Mouse (Mus musculus) thymus, adult 2 months (tissue): Measurements from ENCODE around the gene Wdr46. TPM values are rescaled to one million over a fixed set of nuclear protein-coding genes. Genes with fewer than 3 reads are reported as not detected.
A peak's percentile ranks its signal among the peaks of the same experiment; 100 is the strongest.

Experiments used
- DNase-seq: peaks from one replicate; pipeline ENCODE4 v3.0.0; 2021
- H3K27ac ChIP-seq: fragments of 200-500 bp; 2 replicates; pipeline ENCODE4 v1.5.1; 2012; ENCODE audit warnings: low read length, control low read depth; ENCODE audit not compliant: control insufficient read depth, insufficient read depth
- H3K27me3 ChIP-seq: fragments of 200-500 bp; 2 replicates; pipeline ENCODE4 v1.6.1; 2012; ENCODE audit warnings: mild to moderate bottlenecking, low read length, moderate library complexity, mixed read lengths; ENCODE audit not compliant: control insufficient read depth, insufficient read depth
- H3K36me3 ChIP-seq: fragments of 200-500 bp; 2 replicates; pipeline ENCODE4 v1.6.1; 2012; ENCODE audit warnings: mild to moderate bottlenecking, low read length, moderate library complexity; ENCODE audit not compliant: control insufficient read depth, insufficient read depth
- H3K4me1 ChIP-seq: fragments of 200-500 bp; replicated peaks from 2 replicates; pipeline ENCODE4 v1.6.1; 2012; ENCODE audit warnings: low read length; ENCODE audit not compliant: control insufficient read depth, insufficient read depth
- H3K4me3 ChIP-seq: fragments of 200-500 bp; 2 replicates; pipeline ENCODE4 v1.5.1; 2012; ENCODE audit warnings: mild to moderate bottlenecking, low read length, control low read depth, moderate library complexity; ENCODE audit not compliant: control insufficient read depth, insufficient read depth
- CTCF ChIP-seq: fragments of 200-500 bp; IDR thresholded peaks from 2 replicates; pipeline ENCODE4 v1.5.1; 2012; ENCODE audit warnings: mild to moderate bottlenecking, control low read depth, low read length, moderate library complexity, borderline replicate concordance; ENCODE audit not compliant: control insufficient read depth, poor library complexity, insufficient read depth; ENCODE audit errors: extremely low read depth
- POLR2A ChIP-seq: fragments of 200-500 bp; IDR thresholded peaks from 2 replicates; pipeline ENCODE4 v1.6.1; 2012; ENCODE audit warnings: mild to moderate bottlenecking, low read length, control low read depth, moderate library complexity; ENCODE audit not compliant: control insufficient read depth, poor library complexity, insufficient read depth; ENCODE audit errors: extremely low read depth
- WGBS: fragments of 180-500 bp; shearing (Covaris S2); methylation state at CpG from one replicate; pipeline ENCODE4 v1.1.7; 2018; 5-methylcytosine and 5-hydroxymethylcytosine counted together
- polyA plus RNA-seq: library from polyadenylated mRNA; depleted of rRNA; stranded (reverse); fragments of >200 nt; gene quantifications from 2 replicates; pipeline ENCODE4 v1.2.3, GENCODE M21; 2012

Gene Wdr46
- polyA plus RNA-seq, 1 experiment = 35.4 TPM

GRCm38 (mm10) chr17:33930280-33931158 is 9.9 kb upstream of the Wdr46 start:
- DNase-seq = peak; percentile 79
- H3K4me3 ChIP-seq = peak overlapping the region; percentile 75

GRCm38 (mm10) chr17:33931159-33931866 is 9.1 kb upstream of the Wdr46 start:
- DNase-seq = no peak
- H3K36me3 ChIP-seq = peaks cover 6% of the 10 kb centered on the region; the same call in 1 of the 2 replicates
- no peak overlapping the region for H3K27ac ChIP-seq

More at GRCm38 (mm10) chr17:33930280-33931158, 9.9 kb upstream of the Wdr46 start:
- Histone ChIP-seq H3K27ac (peak overlapping the region; percentile 93), H3K4me1 (peaks cover 18% of the 10 kb centered on the region), H3K36me3 (peaks cover 6% of the 10 kb centered on the region; the same call in 1 of the 2 replicates), H3K27me3 (no peaks in the 10 kb centered on the region)
- TF ChIP-seq POLR2A = 0 out of 2 replicates have a peak, but pooled peaks have one; percentile 7
- TF ChIP-seq CTCF = no peak
- WGBS = under 1% methylated on average over 45 of the region's 45 CpGs

GRCm38 (mm10) chr17:33931947-33932346 is 8.5 kb upstream of the Wdr46 start:
- Histone ChIP-seq H3K36me3 (peaks cover 9% of the 10 kb centered on the region), H3K4me1 (peaks cover 18% of the 10 kb centered on the region), H3K27me3 (no peaks in the 10 kb centered on the region), H3K4me3 (no peak overlapping the region), H3K27ac (no peak overlapping the region)
- WGBS = 95% methylated on average over 11 of the region's 11 CpGs
- TF ChIP-seq CTCF (no peak), POLR2A (no peak)
- DNase-seq = no peak

More at GRCm38 (mm10) chr17:33931159-33931866, 9.1 kb upstream of the Wdr46 start:
- H3K4me1 ChIP-seq = peaks cover 18% of the 10 kb centered on the region
- peak overlapping the region; percentile 75 for H3K4me3 ChIP-seq
- TF ChIP-seq POLR2A (no peak), CTCF (no peak)
- 34% methylated on average over 18 of the region's 18 CpGs for WGBS
- H3K27me3 ChIP-seq = no peaks in the 10 kb centered on the region

GRCm38 (mm10) chr17:33932448-33932847 is 8.0 kb upstream of the Wdr46 start:
- Histone ChIP-seq H3K27ac (no peak overlapping the region), H3K27me3 (no peaks in the 10 kb centered on the region), H3K4me1 (peaks cover 18% of the 10 kb centered on the region), H3K36me3 (peaks cover 14% of the 10 kb centered on the region), H3K4me3 (no peak overlapping the region)
- WGBS = 98% methylated on average over 14 of the region's 14 CpGs
- no peak for TF ChIP-seq POLR2A
- no peak for TF ChIP-seq CTCF
- no peak for DNase-seq

GRCm38 (mm10) chr17:33932970-33933369 is 7.5 kb upstream of the Wdr46 start:
- peaks cover 18% of the 10 kb centered on the region for H3K4me1 ChIP-seq
- H3K27me3 ChIP-seq = no peaks in the 10 kb centered on the region
- TF ChIP-seq POLR2A (no peak), CTCF (no peak)
- H3K27ac ChIP-seq = no peak overlapping the region
- H3K4me3 ChIP-seq = no peak overlapping the region
- over 99% methylated on average over 15 of the region's 15 CpGs for WGBS
- DNase-seq = no peak
- peaks cover 17% of the 10 kb centered on the region for H3K36me3 ChIP-seq

GRCm38 (mm10) chr17:33935422-33936055 is 4.9 kb upstream of the Wdr46 start:
- peaks cover 17% of the 10 kb centered on the region for H3K36me3 ChIP-seq
- WGBS = 97% methylated on average over 21 of the region's 21 CpGs
- H3K27ac ChIP-seq = no peak overlapping the region
- peaks cover 21% of the 10 kb centered on the region for H3K4me1 ChIP-seq
- H3K27me3 ChIP-seq = no peaks in the 10 kb centered on the region
- TF ChIP-seq POLR2A (no peak), CTCF (no peak)
- no peak overlapping the region for H3K4me3 ChIP-seq
- no peak for DNase-seq
